Mouse (Mus musculus): ENCODE measurements around the gene Elane.

Gene Elane

DNA sequence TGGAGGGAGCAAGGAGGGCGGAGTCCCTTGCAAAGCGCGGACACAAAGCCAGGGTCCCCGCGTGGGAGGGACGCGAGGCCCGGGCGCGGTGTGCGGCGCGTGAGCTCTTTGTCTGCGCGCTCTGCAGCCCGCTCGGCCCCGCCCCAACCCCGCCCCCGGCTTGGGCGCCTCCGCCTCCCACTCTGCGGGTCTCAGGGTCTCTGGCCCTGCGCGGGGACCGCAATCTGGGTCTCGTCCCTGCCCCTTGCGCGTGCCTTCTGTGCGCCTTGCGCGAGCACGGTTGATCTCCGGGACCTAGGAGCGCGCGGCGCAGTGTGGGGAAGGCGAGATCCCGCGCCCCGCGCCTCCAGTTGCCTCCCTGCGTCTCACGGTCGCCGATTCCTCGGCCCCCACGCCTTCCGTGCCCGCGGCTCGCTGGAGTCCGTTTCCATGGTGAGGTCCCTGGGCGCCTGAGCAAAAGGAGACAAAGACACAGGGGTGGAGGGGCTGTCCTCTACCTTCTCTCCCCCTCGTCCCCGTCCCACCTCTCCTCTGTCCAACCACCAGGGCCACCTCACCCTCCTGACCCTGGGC lies 11.7 kb upstream of the Elane start, which contains the start of the genes Prtn3 and Plppr3:
TSS of gene Prtn3 (plus strand) at position 187 of the 573 bp plus-strand sequence.
TSS of gene Plppr3 (minus strand) at position 345 of the 573 bp plus-strand sequence.
- in situ Hi-C loops (cut with MboI; ENCODE audit: unreplicated experiment in 2 of 2), result no loop called here

DNA sequence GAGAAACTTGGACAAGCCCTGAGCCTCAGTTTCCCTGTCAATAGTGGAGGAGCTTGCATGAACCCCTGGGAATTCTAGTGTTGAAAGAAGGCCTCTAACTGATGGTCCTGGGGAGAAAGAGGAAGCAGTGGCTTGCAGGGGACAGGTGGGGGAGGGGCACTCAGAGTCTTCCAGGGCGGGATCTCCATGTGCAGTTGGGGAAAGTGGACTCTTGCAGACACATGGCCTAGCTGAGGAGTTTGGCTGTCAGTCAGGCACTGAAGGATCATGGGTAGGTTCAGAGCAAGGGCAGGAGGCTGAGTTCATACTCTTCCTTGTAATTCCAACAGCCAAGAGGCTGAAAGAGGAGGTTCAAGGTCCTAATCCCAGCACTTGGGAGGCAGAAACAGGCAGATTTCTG lies 8.9 kb upstream of the Elane start:
- in situ Hi-C loops (cut with MboI; ENCODE audit: unreplicated experiment in 2 of 2), result no loop called here

DNA sequence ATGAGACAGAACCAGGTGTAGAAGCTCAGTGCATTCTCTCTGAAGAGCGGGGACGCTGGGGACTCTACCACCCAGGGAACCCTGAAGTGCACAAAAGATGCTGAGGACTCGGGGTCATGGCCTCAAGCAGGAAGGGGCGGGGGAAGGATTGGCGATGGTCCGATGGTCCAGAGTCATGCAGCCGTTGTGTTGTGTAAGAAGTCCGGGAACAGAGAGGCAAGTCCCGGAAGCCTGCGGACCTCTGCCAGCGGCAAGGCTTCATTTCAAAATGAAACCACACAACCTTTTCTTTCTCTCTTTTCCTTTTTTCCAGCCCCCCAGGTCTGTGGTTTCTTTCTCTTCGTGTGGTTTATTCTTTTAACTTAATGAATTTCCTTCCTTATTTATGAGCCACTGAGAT lies 8.3 kb upstream of the Elane start:
- in situ Hi-C loops (cut with MboI; ENCODE audit: unreplicated experiment in 2 of 2), result no loop called here

DNA sequence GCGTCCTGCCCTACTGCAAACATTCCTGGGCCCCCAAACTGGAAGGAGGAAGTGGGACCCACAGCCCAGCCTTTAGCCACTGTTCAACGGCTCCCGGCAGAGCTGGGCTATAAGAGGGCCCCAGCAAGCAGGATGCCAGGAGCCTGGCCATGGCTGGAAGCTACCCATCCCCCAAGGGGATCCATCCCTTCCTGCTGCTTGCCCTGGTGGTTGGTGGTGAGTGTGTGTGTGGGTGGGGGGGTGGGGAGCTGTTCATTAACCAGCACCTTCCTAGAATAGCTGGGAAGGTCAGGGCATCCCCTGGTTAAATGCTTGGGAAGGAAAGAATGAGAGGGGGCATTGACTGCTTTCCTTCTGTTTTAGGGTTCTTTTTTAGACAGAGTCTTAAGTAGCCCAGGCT lies 6.5 kb upstream of the Elane start:
- in situ Hi-C loops (cut with MboI; ENCODE audit: unreplicated experiment in 2 of 2), result no loop called here

DNA sequence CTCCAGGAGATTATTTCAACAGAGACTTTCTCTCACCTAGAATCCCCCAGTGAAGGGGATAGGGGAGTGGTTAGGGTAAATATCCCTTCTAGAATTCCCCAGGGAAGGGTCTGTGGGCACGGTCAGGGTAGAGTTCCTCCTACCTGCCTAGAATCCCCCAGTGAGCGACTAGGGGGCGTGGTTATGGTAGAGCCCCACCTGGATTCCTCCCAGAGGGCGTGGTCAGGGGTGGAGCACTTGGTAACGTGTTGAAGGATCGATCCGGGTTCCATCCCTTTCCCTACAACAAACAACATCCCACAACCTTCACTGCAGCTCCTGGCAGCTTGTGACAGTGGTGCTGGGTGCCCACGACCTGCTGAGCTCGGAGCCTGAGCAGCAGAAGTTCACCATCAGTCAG lies 5.3 kb upstream of the Elane start:
- in situ Hi-C loops (cut with MboI; ENCODE audit: unreplicated experiment in 2 of 2), result loop anchor here (5.0 kb wide), 3 partner anchors 42 to 87 kb away; partner anchors contain the start of gene R3hdm4 (in 2 of the 2)

DNA sequence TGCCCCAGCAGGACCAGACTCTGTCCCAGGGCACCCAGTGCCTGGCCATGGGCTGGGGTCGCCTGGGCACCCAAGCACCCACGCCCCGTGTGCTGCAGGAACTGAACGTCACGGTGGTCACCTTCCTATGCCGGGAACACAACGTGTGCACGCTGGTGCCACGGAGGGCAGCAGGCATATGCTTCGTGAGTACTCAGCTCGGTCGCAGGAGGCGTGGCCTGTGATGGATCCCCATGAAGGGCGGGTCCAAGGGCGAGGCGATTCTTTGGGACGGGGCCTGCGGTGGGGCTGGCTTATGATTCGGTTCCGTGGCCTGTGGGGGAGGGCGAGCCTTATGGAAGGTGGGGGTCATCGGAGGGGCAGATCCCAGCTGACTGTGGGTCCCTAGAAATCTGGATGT lies 4.1 kb upstream of the Elane start:
- in situ Hi-C loops (cut with MboI; ENCODE audit: unreplicated experiment in 2 of 2), result loop anchor here (5.0 kb wide), 3 partner anchors 40 to 85 kb away; partner anchors contain the start of gene R3hdm4 (in 2 of the 2)

DNA sequence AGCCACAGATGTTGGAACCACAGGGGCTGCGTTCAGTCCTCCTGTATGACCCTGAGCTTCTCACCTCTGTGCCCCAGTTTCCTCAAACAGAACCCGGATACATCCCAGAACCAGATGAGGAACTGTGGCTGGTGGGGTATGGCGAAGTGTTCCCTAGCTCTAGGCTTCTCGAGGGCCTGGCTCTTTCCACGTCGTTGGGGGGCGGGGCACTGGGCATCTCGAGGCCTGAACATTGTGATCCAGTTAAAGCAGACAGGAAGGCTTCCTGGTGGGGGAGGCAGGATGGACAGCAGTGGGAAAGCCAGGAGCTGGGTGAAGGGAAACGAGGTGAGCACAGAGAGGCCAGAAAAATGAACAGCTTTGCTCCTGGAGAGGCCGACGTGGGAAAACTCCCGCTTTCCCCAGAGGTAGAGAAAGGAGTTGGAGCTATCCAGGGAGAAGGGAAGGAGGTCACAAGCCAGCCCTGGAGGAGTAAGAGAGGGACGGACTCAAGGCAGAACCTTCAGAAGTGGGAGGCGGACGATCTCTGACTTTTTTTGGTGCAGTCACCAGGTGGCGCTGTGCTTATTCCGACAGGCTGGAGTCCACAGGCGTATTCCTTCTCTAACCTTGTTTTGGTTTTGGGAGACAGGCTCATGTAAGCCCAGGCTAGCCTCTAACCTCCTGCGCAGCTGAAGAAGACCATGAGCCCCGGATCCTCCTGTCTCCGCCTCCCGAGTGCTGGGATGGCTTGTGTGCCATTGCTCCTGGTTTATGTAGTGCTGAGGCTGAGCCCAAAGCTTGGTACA lies 2.6 kb upstream of the Elane start:
- in situ Hi-C loops (cut with MboI; ENCODE audit: unreplicated experiment in 2 of 2), result loop anchor here (5.0 kb wide), 3 partner anchors 39 to 84 kb away; partner anchors contain the start of gene R3hdm4 (in 2 of the 2)

DNA sequence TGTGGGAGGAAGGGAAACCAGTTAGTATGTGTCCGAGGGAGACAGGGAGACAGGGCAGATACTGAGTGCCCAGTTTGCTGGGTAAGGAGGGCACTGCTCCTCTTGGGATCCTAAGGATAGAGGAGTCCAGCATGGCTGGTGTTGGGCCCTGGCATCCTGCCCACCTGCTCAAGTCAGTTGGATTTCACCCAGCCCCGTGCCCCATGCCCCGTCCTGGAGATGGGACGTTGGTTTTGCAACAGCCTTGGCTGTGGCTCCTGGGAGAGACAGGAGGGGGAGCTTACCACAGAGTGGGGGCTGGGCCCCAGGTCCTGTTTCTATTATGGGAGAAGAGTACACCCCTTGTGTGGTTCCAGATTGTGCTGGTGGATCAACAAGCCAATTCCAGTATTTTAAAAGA lies 1.6 kb upstream of the Elane start:
- in situ Hi-C loops (cut with MboI; ENCODE audit: unreplicated experiment in 2 of 2), result loop anchor here (5.0 kb wide), 3 partner anchors 38 to 83 kb away; partner anchors contain the start of gene R3hdm4 (in 2 of the 2)

DNA sequence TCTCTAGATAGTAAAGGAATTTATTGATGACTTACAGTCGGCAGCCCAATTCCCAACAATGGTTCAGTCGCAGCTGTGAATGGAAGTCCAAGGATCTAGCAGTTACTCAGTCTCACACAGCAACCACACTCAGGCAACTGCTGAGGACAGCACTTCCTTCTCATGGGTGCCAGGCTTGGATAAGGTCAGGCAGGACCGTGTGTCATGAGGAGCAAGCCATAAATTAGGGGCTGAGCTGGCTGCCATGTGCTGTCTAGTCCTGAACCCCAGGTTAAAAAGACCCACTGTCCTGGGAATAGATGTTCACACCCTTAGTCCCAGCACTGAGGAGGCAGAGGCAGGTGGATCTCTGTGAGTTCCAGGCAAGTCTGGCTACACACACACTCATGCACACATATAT lies 1.1 kb upstream of the Elane start:
- in situ Hi-C loops (cut with MboI; ENCODE audit: unreplicated experiment in 2 of 2), result loop anchor here (5.0 kb wide), 3 partner anchors 37 to 82 kb away; partner anchors contain the start of gene R3hdm4 (in 2 of the 2)

DNA sequence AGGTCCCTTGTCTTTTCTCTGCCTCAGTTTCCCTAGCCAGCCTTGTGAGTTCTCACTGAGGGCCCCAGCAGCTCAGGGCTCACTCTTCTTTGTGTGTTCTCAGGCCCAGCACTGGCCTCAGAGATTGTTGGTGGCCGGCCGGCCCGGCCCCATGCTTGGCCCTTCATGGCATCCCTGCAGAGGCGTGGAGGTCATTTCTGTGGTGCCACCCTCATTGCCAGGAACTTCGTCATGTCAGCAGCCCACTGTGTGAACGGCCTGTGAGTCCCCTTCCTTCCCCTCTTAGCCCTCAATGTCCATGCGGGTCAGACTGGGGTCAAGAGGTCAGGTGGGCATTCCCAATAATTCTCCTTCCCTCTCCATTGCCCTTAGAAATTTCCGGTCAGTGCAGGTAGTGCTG lies 564 bp downstream of the Elane start:
- in situ Hi-C loops (cut with MboI; ENCODE audit: unreplicated experiment in 2 of 2), result no loop called here

DNA sequence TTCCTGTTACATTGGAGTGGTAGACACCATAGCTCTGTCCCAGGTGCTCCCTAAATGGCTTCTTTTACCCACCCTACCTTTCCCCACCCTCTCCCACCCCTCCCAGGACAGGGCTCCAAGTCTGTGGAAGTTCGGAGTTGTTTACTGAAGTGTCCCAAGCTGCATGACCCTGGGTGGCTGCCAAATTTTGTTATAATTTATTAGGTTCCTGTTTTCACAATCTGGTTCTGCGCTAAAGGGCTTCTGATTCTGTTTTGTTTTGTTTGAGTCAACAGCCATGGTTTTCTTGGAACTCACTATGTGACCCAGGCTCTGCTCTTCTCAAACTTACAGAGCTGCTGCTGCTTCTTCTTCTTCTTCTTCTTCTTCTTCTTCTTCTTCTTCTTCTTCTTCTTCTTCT lies 3.3 kb downstream of the Elane start:
- in situ Hi-C loops (cut with MboI; ENCODE audit: unreplicated experiment in 2 of 2), result no loop called here

DNA sequence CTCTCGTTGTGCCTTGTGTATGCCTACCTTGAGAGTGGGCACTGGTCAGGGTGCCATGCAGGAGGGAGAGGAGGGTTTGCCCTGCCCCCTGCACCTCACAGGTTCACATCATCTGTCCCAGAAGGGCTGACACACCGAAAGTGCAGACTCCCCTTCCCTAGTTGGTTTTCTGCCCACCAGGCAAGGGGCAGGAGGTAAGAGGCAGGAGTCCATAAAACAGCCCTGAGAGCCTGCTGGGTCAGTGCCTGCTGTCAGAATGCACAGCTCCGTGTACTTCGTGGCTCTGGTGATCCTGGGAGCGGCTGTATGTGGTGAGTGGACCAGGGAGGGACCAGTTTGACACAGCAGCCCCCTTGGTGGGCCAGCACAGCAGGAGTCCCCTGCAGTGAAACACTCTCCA lies 4.6 kb downstream of the Elane start, which contains the start of gene Cfd:
TSS of gene Cfd (plus strand) at position 184 of the 400 bp plus-strand sequence.
- in situ Hi-C loops (cut with MboI; ENCODE audit: unreplicated experiment in 2 of 2), result loop anchor here in 1 of 2 experiments (5.0 to 10.0 kb wide), 2 partner anchors 56 to 67 kb away; no protein-coding TSS in a partner anchor

DNA sequence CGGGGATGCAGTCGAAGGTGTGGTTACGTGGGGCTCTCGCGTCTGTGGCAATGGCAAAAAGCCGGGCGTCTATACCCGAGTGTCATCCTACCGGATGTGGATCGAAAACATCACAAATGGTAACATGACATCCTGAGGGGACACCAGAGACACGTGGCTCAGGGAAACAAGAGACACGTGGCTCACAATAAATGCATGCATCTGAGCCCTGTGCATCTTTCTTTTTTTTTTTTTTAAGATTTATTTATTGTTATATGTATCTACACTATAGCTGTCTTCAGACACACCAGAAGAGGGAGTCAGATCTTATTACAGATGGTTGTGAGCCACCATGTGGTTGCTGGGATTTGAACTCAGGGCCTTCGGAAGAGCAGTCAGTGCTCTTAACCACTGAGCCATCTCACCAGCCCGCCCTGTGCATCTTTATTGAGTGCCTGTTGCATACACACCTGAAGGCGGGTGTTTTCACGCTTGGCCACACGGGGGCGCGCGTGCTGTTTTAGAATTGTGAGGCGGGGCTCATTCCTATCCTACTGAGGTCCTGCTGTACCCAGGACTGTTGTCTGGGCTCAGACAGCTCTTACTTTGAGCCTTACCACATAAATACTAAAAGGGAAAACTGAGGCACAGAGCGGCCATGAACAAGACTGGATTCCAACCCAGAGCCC lies 6.5 kb downstream of the Elane start:
- in situ Hi-C loops (cut with MboI; ENCODE audit: unreplicated experiment in 2 of 2), result loop anchor here in 1 of 2 experiments (5.0 to 10.0 kb wide), 2 partner anchors 58 to 65 kb away; no protein-coding TSS in a partner anchor

DNA sequence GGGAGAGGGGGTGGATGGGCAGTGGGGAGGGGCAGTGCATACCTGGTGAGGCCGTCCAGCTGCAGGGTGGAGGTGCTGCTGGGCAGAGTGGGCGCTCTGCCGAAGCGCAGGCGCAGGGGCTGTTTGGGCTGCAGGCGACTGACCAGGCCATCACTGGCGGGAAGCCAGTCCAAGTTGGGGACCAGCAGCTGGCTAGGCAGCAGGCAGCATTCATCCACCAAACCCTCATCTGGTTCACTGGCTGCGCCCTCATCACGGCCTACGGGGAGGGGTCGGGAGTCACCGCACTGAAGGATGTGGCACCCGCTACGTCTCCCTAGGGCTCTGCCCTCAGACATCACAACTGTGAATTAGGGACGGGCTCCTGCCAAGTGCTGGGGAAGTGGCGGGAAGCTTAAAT lies 10.3 kb downstream of the Elane start:
- in situ Hi-C loops (cut with MboI; ENCODE audit: unreplicated experiment in 2 of 2), result loop anchor here in 1 of 2 experiments (10.0 kb wide), 1 partner anchor 62 kb away; no protein-coding TSS in a partner anchor

DNA sequence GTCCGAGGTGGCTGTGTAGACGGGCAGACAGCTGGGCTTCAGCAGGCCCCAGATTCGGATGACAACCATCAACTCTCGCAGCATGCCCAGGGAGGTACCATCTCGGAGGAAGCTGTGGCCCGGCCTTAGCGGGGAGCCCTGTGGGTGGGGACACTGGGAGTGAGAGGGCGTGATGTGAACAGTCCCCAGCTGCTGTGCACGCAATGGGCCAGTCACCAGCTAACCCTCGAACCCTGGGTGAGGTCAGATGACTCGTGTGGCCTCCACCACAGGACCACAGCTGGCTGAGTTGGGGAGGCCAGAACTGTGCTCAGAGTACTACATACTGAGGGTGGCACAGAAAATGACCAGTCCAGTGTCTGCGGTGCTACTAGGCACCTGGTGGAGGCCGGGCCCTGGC lies 10.8 kb downstream of the Elane start:
- in situ Hi-C loops (cut with MboI; ENCODE audit: unreplicated experiment in 2 of 2), result loop anchor here in 1 of 2 experiments (10.0 kb wide), 1 partner anchor 62 kb away; no protein-coding TSS in a partner anchor

DNA sequence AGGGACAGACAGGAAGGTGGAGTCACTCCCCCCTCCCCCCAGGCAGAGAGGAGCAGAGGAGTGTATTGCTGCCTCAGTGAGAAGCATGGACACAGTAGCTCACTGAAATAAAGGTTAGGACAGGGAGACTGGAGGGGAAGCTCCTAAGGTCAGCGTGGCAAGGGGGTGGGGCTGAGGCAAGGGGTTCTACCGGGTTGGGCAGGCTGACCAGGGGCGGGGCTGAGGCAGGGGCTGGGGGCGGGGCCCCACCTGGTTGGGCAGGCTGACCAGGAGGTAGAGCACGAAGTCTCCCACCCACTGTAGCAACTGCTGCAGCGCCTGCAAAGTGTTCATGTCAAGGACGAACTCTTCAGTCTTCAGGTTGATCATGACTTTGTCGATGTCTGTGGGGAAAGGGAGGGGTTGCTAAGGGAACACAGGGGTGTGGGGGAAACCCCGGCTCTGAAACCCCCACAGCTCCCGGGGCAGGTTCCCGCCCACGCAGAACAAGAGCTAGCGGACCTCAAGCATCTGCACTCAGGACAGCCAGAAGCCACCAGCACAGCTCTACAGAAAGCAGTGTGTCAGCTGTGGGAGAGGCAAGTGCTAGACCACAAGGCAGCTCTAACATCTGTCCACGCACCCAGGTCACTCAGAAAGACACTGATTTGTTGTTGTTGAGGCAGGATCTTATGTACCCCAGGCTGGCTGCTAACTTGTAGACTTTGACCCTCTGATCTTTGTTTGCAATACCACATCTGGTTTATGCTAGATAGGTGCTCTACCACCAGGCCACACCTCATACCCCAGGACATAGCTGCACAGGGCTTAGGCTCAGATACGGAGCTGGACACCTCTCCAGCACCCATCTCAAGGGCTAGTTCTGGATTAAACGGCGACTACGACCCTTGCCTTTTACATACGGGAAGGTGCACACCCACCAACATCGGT lies 11.5 kb downstream of the Elane start:
- in situ Hi-C loops (cut with MboI; ENCODE audit: unreplicated experiment in 2 of 2), result loop anchor here in 1 of 2 experiments (10.0 kb wide), 1 partner anchor 63 kb away; no protein-coding TSS in a partner anchor

DNA sequence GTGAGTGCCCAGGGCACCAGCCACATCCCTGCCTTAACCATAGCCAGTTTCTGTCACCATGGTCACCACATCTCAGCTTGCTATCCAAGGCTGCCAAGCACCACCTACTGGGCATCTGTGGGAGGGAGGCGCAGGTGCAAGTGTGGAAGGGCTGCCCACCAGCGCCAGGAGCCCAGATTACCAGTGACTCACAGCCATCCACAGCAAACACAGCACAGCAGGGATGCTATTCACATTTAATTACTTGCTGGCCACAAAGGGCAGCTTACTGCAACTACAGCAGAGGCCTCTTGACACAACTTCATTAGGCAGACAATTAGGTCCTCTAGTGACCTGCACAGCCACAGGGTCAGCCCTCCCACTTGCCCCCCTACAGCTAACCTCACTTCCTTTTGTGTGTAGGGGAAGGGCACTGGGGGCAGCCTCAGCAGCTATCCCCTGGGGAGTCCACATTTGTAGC lies 14.9 kb downstream of the Elane start:
- in situ Hi-C loops (cut with MboI; ENCODE audit: unreplicated experiment in 2 of 2), result no loop called here

DNA sequence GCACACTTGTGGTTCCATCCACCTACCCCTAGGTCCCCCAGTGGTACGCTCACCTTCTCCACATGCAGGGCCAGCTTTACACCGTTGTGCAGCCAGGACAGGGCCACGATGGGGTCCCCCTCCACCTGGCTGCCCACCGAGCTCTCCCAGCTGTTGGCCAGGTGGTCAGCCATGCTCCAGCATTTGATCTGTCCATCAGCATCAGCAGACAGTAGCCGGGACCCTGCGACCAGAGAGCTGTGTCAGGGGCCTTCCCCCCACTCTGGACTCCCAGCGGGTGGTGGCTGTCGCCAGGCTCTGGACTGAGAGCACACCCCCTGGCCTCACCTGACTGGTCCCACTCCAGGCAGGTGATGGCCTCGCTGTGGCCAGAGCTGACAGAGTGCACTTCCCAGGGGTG lies 20.7 kb downstream of the Elane start:
- in situ Hi-C loops (cut with MboI; ENCODE audit: unreplicated experiment in 2 of 2), result no loop called here

DNA sequence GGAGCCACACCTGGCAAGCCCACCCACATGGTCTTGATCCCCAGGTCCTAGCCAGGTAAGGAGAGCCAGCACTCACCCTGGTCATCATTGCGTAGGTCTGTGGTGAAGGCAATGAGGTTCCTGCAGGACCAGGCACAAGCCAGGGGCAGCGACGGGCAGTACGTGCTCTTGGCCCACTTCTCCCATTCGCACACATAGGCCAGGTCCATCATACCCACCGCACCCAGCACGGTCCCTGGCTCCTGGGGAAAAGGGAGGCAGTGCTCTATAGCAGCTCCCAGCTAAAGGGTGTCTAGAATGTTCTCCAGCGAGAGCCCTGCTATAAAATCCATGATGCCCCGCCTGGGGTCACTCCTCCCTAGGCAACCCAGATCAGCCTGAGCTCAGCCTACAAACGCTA lies 21.4 kb downstream of the Elane start:
- in situ Hi-C loops (cut with MboI; ENCODE audit: unreplicated experiment in 2 of 2), result no loop called here
